Mouse (Mus musculus) layer of hippocampus, adult 2 months (tissue): ENCODE measurements around the gene Cyp2u1. TPM values are rescaled to one million over a fixed set of nuclear protein-coding genes. Genes with fewer than 3 reads are reported as not detected.

Source experiments
- DNase-seq, 2 experiments: peaks; one replicate each; pipeline ENCODE4 v3.0.0; 2022; ENCODE audit warnings: low spot score in 2 of 2
- H3K27ac ChIP-seq: fragments of 200-600 bp; 2 replicates; pipeline ENCODE4 v1.8.1; 2022
- H3K4me3 ChIP-seq: fragments of 200-600 bp; 2 replicates; pipeline ENCODE4 v1.8.1; 2022; ENCODE audit warnings: mild to moderate bottlenecking
- CTCF ChIP-seq: fragments of 200-600 bp; conservative IDR thresholded peaks from 2 replicates; pipeline ENCODE4 v1.8.1; 2022; ENCODE audit warnings: antibody characterized with exemption, mild to moderate bottlenecking, moderate library complexity
- total RNA-seq, 2 experiments: library from RNA; stranded (reverse); gene quantifications; 2 replicates each; pipeline ENCODE4 v1.2.3; 2021

The Cyp2u1 gene
- total RNA-seq, 2 experiments from 2014 or later = 16.8 to 19.5 TPM

DNA sequence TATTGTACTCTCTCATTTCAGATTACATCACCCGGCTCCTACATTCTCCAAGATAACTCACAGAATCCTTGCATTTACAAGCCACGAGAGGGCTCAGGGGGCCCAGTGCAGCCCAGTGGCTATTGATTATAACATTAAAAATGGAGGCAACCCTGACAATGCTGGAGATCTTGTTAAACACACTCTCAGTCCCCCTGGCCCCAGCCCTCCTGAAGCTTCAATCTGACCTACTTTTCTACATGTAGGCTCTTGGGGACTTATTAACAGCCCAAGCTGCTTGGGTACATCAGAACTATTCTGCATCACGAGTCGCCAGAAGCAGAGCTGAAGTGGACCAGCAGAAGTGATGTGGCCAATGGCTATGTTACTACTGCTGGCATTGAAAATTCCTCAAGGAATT lies 23.6 kb upstream of the Cyp2u1 start:
- H3K27ac ChIP-seq = no peak overlapping the region
- no peak; the same call in 1 of the 2 replicates for TF ChIP-seq CTCF
- no peak for DNase-seq
- no peak overlapping the region for H3K4me3 ChIP-seq

DNA sequence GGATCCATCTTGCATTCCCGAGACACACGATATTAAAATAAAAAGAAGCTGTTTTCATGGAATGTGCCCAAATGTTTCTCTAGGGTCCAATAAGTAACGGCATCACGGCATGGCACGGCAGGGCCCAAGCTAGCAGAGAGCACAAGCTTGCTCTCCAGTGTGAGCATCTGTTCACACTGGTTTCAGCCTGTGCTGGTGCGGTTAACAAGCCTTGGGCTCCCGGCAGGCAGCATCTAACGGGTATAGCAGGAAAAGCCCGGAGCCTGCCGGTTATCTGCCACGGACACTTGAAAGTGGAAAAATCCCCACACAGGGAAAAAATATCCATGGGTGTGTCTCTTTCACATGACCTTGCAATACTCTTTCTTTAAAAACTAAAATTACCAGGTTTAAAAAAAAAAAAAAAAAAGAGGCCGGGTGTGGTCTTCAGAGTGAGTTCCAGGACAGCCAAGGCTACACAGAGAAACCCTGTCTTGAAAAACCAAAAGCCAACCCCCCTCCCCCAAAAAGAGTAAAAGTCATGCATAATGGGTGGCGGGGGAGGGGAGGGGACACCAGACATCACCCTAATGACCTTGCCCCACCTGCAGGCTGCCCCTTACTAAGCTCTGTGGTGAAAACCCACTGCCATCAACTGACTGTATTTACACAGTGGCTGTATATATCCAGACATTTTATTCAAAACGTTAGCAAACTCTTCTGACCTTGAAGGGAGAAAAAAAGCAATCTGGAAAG lies 19.2 kb upstream of the Cyp2u1 start:
- no peak for TF ChIP-seq CTCF
- H3K4me3 ChIP-seq = no peak overlapping the region
- DNase-seq = no peak
- H3K27ac ChIP-seq = no peak overlapping the region

DNA sequence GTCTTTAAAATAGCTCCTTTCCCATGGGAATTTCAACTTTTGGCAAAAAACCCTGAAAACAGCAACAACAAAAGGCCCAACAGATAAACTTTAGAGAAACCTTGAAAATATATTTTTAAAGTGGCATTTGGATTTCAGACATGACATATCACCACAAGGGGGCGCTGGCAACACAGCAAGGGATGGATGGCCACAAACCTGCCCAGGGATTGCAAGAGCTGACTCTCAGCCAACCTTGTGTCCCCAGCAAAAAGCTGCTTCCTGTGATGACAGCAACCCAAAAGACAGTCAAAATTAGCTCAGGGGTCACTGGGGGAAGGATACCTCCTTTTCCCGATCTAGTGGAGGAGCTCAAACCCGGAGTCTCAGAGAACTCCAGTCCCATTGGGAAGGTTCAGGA lies 17.2 kb upstream of the Cyp2u1 start:
- Histone ChIP-seq H3K27ac (no peak overlapping the region), H3K4me3 (no peak overlapping the region)
- peak; percentile 95 for TF ChIP-seq CTCF
- peak; percentile 58 to 78 for DNase-seq

DNA sequence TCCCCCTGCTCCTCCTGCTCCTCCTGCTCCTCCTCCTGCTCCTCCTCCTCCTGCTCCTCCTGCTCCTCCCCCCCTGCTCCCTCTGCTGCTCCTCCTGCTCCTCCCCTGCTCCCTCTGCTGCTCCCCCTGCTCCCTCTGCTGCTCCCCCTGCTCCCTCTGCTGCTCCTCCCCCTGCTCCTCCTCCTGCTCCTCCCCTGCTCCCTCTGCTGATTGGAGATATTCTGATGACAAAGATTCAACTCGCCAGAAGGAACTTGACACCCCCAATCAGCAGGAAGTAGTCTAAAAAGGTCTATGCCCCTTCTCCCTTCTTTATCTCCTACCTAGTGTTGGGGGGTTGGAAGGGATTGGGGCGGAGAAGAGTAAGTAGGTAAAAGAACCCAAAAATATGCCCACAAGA lies 15.2 kb upstream of the Cyp2u1 start:
- DNase-seq = no peak
- Histone ChIP-seq H3K27ac (no peak overlapping the region), H3K4me3 (no peak overlapping the region)
- no peak for TF ChIP-seq CTCF

DNA sequence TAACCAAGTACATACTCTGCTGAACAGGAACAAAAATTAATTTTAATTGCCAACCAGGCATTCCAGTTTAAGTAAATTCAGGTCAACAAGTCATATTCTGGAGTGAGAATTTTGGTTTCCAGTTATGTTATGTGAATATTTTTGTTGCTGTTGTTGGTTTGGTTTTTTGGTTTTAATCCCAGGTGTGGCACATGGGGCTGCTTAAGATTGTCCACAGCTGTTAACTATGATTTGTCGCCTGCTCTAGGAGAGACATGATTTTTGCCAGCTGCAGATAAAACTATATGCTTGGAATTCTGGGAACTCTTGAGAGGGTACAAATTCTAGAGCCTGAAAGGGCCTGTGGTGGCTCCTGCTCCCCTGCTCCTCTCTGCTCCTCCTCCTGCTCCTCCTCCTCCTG lies 14.1 kb upstream of the Cyp2u1 start:
- no peak for TF ChIP-seq CTCF
- Histone ChIP-seq H3K4me3 (no peak overlapping the region), H3K27ac (no peak overlapping the region)
- DNase-seq = no peak

DNA sequence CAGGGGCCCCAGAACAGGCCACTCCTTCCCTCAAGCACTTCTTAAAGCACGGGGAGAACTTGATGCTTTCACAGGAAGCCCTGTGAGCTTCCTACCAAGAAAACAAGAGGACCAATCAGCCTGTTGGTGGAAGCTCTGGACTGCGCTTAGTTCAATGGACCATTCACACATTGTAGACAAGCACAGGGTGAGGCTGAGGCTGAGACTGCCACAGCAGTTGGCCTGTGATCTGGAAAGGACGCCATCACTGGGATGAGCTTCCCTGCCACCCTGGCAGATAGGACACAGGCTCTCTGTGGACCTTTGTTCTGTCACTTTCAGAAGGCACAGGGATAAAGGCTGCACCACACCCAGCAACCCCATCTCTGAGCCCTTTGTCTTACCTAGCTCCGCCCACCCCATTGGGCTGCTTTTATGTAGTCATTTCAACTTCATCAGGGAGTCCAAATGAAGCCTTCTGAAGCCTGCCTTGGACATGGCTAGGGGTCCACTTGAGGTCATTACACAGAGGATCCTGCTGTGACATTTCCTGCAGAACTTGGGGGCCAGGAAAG lies 13.0 kb upstream of the Cyp2u1 start:
- no peak overlapping the region for H3K27ac ChIP-seq
- TF ChIP-seq CTCF = no peak
- DNase-seq = no peak
- no peak overlapping the region for H3K4me3 ChIP-seq

DNA sequence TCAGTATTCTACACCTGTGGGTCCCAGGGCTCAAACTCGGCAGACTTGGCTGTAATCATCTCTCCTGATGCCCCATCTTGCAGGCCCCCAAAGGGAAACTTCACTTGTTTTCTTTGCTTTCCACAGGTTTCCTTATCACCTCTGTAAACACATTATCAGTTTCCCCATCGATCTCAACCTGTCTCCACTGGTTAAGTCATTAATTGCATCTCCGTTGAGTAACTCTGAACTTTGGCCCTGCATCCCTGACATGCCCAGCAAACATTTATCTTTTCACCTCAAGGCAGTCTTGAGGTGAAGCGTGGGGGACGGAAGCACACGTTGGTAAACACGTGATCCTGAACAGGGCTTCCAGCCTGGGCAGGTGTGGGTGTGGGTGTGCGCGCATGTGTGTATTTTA lies 9.3 kb upstream of the Cyp2u1 start:
- no peak for DNase-seq
- Histone ChIP-seq H3K27ac (no peak overlapping the region), H3K4me3 (no peak overlapping the region)
- TF ChIP-seq CTCF = no peak

DNA sequence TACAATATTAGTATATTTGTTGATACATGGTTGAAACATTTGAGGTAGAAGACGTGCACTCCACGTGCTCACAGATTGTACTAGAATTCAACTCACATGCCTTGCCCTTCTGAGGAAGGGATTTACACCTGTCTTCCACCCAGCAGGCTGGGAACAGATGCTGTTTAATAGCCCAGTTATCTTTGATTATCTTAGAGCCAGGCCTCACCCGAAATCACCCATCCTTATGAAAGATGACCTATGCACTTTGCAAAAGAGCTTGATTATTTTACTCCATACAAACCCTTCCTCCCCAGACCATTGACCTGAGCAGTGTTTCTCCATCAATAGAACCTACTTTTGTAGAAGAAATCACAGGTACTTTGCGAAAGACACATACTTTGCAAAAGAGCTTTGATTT lies 7.5 kb upstream of the Cyp2u1 start:
- no peak for TF ChIP-seq CTCF
- Histone ChIP-seq H3K4me3 (no peak overlapping the region), H3K27ac (no peak overlapping the region)
- DNase-seq = no peak

DNA sequence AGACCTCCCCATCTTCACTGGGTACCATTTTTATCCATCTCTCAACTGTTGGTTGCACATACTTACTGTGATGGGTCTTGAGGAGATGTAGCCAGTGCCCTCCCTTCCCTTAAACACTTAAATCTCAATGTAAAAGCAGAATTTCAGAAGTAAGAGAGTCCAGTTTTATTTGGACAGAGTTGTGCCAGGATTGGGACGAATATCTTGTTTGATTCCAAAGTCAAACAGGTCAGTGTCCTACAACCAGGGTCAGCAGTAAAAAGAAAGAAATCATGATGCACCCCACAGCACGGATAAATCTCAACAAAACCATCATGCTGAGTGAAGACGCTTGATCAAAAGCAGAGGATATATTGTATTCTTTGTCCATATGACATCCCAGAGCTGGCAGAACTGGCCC lies 4.8 kb upstream of the Cyp2u1 start:
- no peak for TF ChIP-seq CTCF
- Histone ChIP-seq H3K27ac (no peak overlapping the region), H3K4me3 (no peak overlapping the region)
- DNase-seq = no peak

DNA sequence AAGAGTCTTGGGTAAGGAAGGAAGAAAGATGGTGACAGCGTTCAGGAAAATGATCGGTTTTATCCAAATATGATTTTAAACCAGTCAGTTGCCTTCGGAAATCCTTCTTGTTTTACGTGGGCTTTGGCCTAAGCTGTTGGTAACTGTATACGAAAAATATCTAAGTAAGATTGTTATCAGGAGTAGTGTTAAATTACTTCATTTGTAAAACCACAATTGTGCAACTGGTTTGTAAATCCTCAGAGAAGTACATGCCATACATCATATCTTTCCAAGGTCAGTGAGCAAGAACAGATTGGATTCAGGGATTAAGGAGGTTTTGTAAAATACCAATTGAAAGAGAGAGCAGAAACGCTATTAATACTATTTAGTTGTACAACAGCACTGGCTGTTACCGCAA lies 3.2 kb upstream of the Cyp2u1 start:
- no peak for TF ChIP-seq CTCF
- DNase-seq = no peak
- Histone ChIP-seq H3K27ac (no peak overlapping the region), H3K4me3 (no peak overlapping the region)

DNA sequence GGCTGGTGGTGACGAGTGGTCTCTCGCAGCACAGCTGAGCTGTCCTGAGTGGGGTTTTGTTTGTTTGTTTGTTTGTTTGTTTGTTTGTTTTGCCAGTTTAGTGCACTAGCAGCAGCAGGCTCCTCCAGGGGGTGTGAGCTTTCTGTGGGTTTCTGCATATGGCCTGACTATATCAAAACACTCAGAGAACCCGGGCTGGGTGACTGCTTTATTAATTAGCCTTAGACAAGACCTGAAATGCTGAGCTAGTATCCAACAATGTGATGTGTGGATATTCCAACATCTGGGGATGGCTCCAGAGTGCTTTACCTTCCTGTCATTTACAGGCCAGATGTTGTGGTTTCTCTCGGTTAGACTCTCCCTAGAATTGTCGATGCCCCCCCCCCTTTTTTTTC lies 290 bp upstream of the Cyp2u1 start:
- peak overlapping the region; percentile 80 for H3K4me3 ChIP-seq
- no peak for DNase-seq
- peak overlapping the region; percentile 96 for H3K27ac ChIP-seq
- TF ChIP-seq CTCF = no peak

DNA sequence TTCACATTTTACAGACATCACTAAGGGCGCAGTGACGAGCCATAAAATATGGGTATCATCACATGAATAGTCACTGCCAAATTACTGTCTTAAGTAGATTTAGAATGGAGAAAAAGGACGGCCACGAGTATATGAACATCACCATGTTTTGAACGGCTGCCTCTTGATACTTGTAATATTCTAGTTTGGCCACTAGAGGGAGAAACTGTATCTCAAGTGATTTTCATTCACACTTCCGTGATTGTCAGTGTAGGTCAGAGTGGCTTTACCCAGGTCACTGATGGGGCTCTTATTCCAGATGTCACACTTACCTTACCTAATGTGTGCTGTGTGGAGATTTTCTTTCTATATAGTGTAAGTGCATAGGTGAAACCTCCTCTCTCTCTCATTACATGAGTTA lies 3.1 kb downstream of the Cyp2u1 start:
- peak; percentile 92 for TF ChIP-seq CTCF
- Histone ChIP-seq H3K27ac (no peak overlapping the region), H3K4me3 (no peak overlapping the region)
- DNase-seq = no peak

DNA sequence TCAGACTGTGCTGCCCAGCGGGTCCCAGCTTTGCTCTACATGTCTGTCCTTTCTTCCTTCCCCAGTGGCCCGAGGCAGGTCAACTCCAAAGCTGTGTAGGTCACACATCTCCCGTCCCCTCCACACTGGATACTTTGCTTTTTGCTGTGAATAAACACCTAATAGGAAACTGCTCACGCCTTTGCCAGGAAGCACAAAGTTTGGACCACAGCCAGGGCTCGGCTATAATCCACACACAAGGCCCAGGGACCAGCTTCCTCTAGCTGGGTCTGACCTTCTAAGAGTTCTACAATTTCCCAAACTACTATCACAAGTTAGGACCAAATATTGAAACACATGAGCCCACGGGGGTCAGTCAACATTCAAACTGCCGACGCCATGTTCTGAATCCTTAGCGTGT lies 3.9 kb downstream of the Cyp2u1 start:
- no peak for TF ChIP-seq CTCF
- Histone ChIP-seq H3K27ac (no peak overlapping the region), H3K4me3 (no peak overlapping the region)
- DNase-seq = no peak

DNA sequence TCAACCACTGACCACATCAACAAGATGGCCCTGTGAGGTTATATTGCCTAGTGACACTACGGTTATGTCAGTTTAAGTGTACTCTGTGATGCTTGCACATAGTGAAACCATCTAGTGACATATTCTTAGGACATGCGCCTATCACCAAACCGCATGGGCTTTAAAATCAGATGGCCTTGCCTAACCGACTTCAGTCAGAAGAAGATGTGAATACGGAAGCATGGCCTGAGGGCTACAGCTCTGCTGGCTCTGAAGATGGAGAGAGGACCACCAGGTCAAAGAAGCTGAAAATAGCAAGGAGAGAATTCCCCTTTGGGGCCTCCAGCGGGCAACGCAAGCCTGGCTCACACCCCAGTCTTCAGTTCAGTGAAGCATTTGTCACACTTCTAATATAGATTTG lies 6.1 kb downstream of the Cyp2u1 start:
- H3K4me3 ChIP-seq = no peak overlapping the region
- TF ChIP-seq CTCF = no peak
- DNase-seq = no peak
- no peak overlapping the region for H3K27ac ChIP-seq
